ENCODE assay signal across 8 mouse cellular contexts in the genomic region with DNA sequence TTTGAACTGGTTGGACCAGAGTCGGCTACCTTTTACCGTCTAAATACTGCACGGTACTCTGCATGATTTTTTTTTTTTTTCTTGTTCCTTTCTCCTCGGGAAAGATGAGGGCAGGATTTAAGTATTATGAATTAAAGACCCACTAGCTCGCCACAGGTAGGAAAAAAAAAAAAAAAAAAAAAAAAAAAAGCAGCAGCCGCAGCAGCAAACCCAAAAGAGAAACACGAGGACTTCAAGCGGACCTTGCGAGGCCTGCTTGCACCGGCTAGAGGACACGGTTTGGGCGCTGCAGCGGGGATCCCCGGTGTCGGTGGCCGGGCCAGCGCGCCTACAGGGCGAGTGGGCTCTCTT. TPM values are rescaled to one million over a fixed set of nuclear protein-coding genes. Genes with fewer than 3 reads are reported as not detected.
DNase-seq lines count a peak whose midpoint lies in the region; ATAC-seq lines count a peak whose summit lies in the region.

No protein-coding gene starts in this region.

- WGBS in kidney, embryonic 15.5 days, result under 1% methylated on average over 19 of the region's 19 CpGs
- under 1% methylated on average over 19 of the region's 19 CpGs for WGBS in hindbrain, embryonic 12.5 days
- WGBS in midbrain, embryonic 13.5 days, result under 1% methylated on average over 17 of the region's 19 CpGs

- no peaks in the 10 kb centered on the region for H3K27me3 ChIP-seq in kidney, embryonic 15.5 days
- H3K27me3 ChIP-seq in hindbrain, embryonic 12.5 days, result no peaks in the 10 kb centered on the region
- peaks cover 6% of the 10 kb centered on the region; the same call in 1 of the 2 replicates for H3K27me3 ChIP-seq in midbrain, embryonic 13.5 days

- ATAC-seq in kidney, embryonic 15.5 days (replicated peaks; ENCODE audit: low FRiP score), result no peak
- ATAC-seq in activated CD4-positive, CD25-positive, alpha-beta regulatory T cell, adult 4 months, result peak; percentile 18
- no peak for ATAC-seq in hindbrain, embryonic 12.5 days (ENCODE audit: low FRiP score)
- ATAC-seq in midbrain, embryonic 13.5 days, result no peak

- H3K36me3 ChIP-seq in kidney, embryonic 15.5 days, result no peaks in the 10 kb centered on the region
- no peaks in the 10 kb centered on the region for H3K36me3 ChIP-seq in hindbrain, embryonic 12.5 days
- no peaks in the 10 kb centered on the region for H3K36me3 ChIP-seq in midbrain, embryonic 13.5 days

- intact Hi-C loops in gastrocnemius, postnatal 36 days (cut with DNase I), result no loop called here

- peaks cover 16% of the 10 kb centered on the region for H3K4me1 ChIP-seq in kidney, embryonic 15.5 days
- H3K4me1 ChIP-seq in hindbrain, embryonic 12.5 days, result peaks cover 7% of the 10 kb centered on the region
- peaks cover 21% of the 10 kb centered on the region for H3K4me1 ChIP-seq in midbrain, embryonic 13.5 days (replicated peaks)

- H3K4me3 ChIP-seq in kidney, embryonic 15.5 days (replicated peaks), result peak overlapping the region; percentile 98
- peak overlapping the region; percentile 99 for H3K4me3 ChIP-seq in hindbrain, embryonic 12.5 days
- peak overlapping the region; percentile 92 for H3K4me3 ChIP-seq in midbrain, embryonic 13.5 days (replicated peaks)

- H3K4me2 ChIP-seq in kidney, embryonic 15.5 days, result peak overlapping the region; percentile 62
- peak overlapping the region; percentile 95 for H3K4me2 ChIP-seq in hindbrain, embryonic 12.5 days (replicated peaks)
- H3K4me2 ChIP-seq in midbrain, embryonic 13.5 days (replicated peaks), result peak overlapping the region; percentile 64

- peak overlapping the region; percentile 99 for H3K27ac ChIP-seq in kidney, embryonic 15.5 days
- peak overlapping the region; percentile 100 for H3K27ac ChIP-seq in hindbrain, embryonic 12.5 days
- peak overlapping the region; percentile 99 for H3K27ac ChIP-seq in midbrain, embryonic 13.5 days

- peak overlapping the region; percentile 94 for H3K9ac ChIP-seq in kidney, embryonic 15.5 days
- H3K9ac ChIP-seq in hindbrain, embryonic 12.5 days, result peak overlapping the region; percentile 72
- H3K9ac ChIP-seq in midbrain, embryonic 13.5 days (replicated peaks), result peak overlapping the region; percentile 78

- no peak for DNase-seq in kidney, adult 9 months
- DNase-seq in adrenal gland, postnatal 14 days, result no peak
- DNase-seq in c-Kit-positive CD71-positive TER-119-positive erythroid progenitor cells, embryonic 14.5 days (ENCODE audit: low spot score), result no peak
- DNase-seq in gastrocnemius, postnatal 36 days, result no peak

- no peaks in the 10 kb centered on the region for H3K9me3 ChIP-seq in kidney, embryonic 15.5 days (replicated peaks)
- H3K9me3 ChIP-seq in hindbrain, embryonic 12.5 days (replicated peaks), result no peaks in the 10 kb centered on the region
- H3K9me3 ChIP-seq in midbrain, embryonic 13.5 days, result no peaks in the 10 kb centered on the region

RNA-seq across cellular contexts. Expression of gene Atp2b1, which starts 0.6 kb away (rescaled TPM):
- 155 and 168 TPM in 2 replicates for polyA plus RNA-seq in kidney, embryonic 15.5 days (2015; fragmentation: Nextera tagmentation; extraction: Ambion mirVana)
- 100 to 1,000 TPM in 1 of 2 experiments, 10 to 100 TPM in 1; 95.0 to 130 TPM for polyA plus RNA-seq in activated CD4-positive, CD25-positive, alpha-beta regulatory T cell, adult 4 months (2017; shearing (Covaris generic))
- 151 and 160 TPM in 2 replicates for polyA plus RNA-seq in hindbrain, embryonic 12.5 days (2016; fragmentation: Nextera tagmentation; extraction: Ambion mirVana)
- 160 and 175 TPM in 2 replicates for polyA plus RNA-seq in midbrain, embryonic 13.5 days (2015; fragmentation: Nextera tagmentation; extraction: Ambion mirVana)
- 56.0 and 62.0 TPM in 2 replicates for total RNA-seq in adrenal gland, postnatal 14 days (2021)
- total RNA-seq in gastrocnemius, postnatal 36 days (2021), result 10 to 100 TPM; 58.2 to 67.0 TPM
